Mouse (Mus musculus): ENCODE results near the gene Rnaseh2a.

The Rnaseh2a gene

DNA sequence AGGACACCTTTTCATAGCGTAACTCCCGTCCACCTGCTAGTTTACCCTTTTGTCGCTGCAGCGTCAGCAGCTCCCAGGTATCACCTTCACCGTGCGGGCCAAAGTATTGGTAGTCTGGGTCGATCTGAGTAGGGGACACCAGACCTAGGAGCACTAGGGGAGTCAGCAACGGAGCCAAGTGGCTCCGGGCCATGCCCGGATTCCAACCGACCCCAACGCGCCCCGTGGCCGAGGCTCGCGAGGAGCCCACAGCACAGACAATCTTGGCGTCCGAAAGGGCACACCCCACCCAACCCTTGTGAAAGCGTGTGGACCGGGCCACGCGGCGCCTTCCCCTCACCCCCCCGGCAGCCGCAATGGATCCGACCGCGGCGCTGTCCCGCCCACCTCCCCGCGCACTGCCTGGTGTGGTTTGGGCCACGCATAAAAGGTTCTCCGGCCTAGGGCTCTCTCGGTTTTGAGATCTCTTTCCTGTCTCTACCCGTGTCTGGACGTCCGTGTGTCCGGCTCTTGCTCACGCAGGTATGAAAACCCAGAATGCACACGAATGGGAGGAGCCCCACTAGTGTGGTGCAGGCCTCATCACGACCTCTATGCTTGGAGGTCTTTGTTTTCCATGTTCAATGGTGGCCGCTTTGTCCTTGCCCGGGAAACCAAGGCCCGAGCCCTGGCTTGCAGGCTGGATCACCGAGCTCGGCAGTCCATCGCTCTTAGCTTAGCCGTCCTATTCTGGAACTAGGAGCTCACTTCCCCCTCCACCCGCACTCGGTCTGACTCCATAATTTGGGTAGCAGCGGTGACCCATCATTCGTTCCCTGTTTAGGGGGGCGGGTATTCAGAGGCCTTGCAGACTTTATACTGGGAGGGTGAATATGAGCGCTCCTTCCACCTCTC is at the start of gene Rnaseh2a, which contains the start of the genes Gm49661 and Prdx2:
Rnaseh2a (minus strand) TSS at position 527 of the 894 bp plus-strand sequence.
Gm49661 (minus strand) TSS at position 193 of the 894 bp plus-strand sequence.
Prdx2 (plus strand) TSS at position 347 of the 894 bp plus-strand sequence.
- peak; percentile 57 to 63 for DNase-seq

DNA sequence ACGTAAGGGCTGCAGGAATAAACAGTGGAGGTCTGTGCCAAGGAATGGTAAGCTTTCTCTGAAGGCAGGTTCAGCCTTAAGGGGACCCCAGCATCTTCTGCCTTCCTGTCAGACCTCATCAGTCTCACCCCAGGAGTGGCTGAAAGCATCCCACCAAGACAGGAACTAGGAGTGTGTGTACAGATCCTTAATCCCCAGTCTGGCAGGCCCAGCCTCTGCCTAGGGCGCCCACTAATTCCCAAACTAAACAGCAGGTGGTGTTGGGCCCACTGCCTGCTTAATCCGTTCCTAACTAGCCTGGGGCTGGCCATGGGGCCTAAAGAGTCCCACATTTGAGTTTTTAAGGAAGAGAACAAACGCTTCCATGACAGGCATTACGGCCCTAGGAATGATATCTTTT is 47.6 kb upstream of the Rnaseh2a start:
- DNase-seq = no peak

- no peak for DNase-seq
Measured at GRCm38 (mm10) chr8:85016724-85017123, 47.2 kb upstream of the Rnaseh2a start.

- no peak for DNase-seq
Measured at GRCm38 (mm10) chr8:85014431-85014830, 44.9 kb upstream of the Rnaseh2a start, which contains the start of gene Best2. Best2 (minus strand) TSS chr8:85014531.

- peak; percentile 76 to 78 for DNase-seq
Measured at GRCm38 (mm10) chr8:85013230-85013840, 43.8 kb upstream of the Rnaseh2a start.

GRCm38 (mm10) chr8:85011242-85011641 is 41.7 kb upstream of the Rnaseh2a start:
- no peak for DNase-seq

GRCm38 (mm10) chr8:85007686-85008085 is 38.1 kb upstream of the Rnaseh2a start:
- peak; percentile 69 to 70 for DNase-seq

DNA sequence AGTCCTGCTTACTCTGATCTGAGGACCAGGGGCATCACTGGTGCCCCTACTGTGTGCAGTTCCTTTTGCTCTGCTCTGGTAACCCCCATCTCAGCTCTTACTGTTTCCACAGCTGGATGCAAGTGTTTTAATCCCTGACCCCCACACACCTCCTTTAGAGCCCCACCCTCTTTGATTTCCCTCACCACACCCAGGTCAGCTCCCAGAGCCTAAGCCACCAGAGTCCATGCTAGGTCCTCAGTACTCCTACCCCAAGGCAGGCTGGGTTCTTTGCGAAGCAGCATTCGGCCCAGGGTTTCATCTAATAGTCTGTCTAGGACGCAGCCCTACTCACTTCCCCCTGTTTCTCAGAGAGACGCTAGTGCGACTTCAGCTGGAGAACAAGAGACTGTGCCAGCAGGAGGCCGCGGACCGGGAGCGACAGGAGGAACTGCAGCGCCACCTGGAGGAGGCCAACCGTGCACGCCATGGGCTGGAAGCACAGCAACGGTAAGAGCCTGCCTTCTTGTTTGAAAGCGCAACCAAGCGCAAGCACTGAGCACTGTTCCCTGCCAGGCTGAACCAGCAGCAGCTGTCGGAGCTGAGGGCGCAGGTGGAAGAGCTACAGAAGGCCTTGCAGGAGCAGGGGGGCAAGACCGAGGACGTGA is 28.2 kb upstream of the Rnaseh2a start:
- DNase-seq = peak; percentile 94 to 96

- no peak for DNase-seq
Measured at GRCm38 (mm10) chr8:84996978-84997377, 27.4 kb upstream of the Rnaseh2a start.

GRCm38 (mm10) chr8:84995680-84996079 is 26.1 kb upstream of the Rnaseh2a start:
- no peak for DNase-seq

DNA sequence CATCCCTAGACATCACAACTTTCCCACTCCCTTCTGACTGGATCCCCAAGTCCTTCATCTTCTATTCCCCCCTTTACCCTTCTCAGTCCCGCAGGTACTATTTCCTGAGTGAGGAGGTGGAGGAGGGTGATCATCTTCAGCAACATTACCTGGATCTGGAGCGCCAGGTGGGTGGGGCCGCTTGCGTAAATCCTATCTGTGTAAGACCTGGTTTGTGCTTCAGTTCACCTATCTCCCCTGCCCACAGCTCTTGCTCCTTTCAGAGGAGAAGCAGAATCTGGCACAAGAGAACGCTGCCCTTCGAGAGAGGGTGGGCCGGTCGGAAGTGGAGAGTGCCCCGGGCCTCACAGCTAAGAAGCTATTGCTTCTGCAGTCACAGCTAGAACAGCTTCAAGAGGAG is 24.8 kb upstream of the Rnaseh2a start:
- DNase-seq = no peak

DNA sequence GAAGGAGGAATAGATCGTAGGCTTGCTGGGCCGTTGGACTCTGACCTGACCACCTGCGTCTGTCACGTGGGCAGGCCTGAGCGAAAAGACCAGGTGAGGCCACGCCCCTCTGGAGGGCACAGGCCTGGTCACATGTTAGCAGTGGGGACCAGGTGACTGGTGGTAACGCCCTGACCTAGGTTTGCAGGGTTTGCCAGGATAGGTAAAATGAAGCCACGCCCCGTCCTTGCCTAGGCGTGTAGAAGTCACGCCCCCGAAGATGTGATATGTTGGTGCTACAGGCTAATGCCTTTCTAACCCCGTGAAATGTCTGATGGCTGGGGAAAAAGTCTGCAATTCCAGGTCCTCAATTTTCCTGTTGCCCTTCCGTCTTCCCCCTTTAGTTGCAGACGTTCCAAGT is 21.3 kb upstream of the Rnaseh2a start:
- DNase-seq = peak; percentile 65 to 68

DNA sequence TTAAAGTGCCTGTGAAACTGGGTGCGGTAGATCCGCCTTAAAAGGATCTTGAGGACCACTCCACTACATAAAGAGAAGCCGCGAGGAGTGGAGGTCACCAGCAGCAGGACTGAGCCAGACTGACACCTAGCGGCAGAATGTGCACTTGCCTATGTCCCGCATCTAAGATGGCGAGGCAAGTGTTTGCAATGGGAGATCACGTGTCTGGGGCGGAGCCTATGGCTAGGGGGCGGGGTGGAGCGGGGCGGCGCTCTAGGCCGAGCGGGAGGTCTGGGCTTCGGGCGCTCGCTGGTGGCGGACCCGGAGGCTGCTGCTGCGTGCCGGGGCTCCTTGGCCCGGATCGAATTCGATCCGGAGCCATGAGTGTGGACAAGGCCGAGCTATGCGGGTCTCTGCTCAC is 20.8 kb upstream of the Rnaseh2a start, which contains the start of gene Hook2:
Hook2 (plus strand) TSS at position 255 of the 400 bp plus-strand sequence.
- peak; percentile 98 to 99 for DNase-seq

DNA sequence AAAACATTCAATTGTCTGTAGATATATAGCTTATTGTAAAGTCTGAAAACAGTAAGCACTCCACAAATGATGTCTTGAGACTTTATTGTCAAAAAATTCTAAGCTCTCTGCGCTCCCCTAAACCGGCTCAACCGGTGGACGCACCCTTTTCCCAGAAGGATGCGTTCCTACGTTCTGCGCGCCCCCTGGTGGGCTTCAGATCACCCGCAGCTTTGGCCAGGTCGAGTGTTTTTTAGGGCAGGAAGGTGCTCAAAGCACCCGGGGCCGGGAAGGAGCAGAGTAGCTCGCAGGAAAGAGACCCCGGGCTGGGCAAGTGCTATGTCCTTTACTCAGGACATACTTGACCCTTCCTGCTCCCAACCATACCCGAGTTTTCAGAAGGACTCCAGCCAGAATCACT is 20.2 kb upstream of the Rnaseh2a start:
- peak; percentile 92 for DNase-seq

DNA sequence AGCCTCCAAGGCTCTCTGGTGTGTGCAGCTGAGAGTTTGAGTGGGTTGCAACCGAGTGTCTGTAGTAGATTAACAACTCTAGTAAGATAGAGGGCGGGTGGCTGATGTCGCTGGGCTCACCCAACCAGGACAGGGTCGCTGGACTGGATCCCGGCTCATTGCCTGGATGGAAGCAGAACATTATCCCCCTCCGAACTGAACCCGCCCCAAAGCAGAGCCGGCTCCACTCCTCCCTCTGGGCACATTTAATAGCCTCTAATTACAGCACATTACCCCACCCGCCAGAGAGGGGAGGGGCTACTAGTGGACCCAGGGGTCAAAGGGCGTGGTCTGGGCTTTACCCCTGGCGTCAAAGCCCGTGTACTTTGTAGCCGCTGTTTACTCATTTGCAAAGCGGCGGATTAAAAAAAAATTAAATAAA is 19.8 kb upstream of the Rnaseh2a start:
- DNase-seq = peak; percentile 39 to 44

GRCm38 (mm10) chr8:84987903-84988302 is 18.3 kb upstream of the Rnaseh2a start:
- DNase-seq = no peak

- no peak for DNase-seq
Measured at GRCm38 (mm10) chr8:84987388-84987787, 17.8 kb upstream of the Rnaseh2a start.

DNA sequence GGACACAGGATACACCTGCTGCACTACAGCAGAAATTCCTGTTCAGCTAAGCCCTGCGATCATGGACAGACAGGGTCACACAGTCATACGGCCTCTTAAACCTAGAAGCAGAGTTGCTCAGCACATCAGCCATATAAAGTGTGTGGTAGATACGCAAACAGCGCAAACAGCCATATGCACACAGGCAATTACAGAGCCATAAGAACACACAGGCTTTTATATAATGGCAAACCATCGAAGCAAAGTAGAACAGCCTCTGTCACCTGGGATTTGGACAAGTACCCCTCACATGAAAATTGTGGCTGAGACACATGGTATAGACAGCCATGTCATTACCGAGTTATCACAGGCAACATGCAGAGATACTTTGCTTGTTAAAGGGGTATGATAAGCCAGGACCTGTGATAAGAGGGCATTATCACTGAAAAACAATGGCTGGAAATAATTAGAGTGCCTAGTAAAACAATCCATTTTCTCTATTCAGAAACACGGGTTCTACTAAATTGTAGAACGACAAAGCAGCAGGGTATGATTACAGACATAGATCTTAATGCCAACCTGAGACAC is 16.9 kb upstream of the Rnaseh2a start:
- no peak for DNase-seq

DNA sequence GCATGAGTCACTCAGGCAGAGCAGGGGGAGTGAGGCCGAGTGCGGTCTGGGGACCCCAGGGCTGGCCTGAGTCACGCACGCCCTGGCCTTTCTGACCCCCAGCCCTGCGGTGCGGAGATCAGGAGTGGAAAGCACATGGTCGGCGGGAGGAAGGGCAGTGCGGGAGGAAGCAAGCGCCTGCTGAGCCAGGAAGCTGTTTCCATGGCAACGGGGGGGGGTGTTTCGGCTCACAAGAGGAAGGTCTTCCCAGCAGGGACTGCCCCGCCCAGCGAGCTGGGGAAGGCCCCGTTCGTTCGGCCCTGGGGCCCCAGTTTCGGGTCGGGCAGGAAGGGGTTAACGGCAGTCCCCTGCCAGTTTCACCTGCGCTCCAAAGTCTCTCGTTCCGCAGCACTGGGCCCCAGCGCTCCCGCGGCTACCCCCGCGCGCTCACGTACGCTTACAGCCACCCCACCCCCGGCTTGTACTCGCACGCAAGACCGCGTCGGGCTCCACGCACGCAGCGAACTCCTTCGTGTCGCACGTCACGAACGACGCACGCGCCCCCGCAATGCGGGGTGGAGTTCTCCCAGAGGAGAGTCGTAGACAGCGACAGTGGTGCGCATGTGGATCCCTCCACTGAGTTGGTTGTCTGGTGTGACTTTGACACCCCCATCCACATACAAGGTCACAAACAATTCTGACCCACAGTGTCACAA is 16.3 kb upstream of the Rnaseh2a start:
- DNase-seq = peak; percentile 97 to 98

DNA sequence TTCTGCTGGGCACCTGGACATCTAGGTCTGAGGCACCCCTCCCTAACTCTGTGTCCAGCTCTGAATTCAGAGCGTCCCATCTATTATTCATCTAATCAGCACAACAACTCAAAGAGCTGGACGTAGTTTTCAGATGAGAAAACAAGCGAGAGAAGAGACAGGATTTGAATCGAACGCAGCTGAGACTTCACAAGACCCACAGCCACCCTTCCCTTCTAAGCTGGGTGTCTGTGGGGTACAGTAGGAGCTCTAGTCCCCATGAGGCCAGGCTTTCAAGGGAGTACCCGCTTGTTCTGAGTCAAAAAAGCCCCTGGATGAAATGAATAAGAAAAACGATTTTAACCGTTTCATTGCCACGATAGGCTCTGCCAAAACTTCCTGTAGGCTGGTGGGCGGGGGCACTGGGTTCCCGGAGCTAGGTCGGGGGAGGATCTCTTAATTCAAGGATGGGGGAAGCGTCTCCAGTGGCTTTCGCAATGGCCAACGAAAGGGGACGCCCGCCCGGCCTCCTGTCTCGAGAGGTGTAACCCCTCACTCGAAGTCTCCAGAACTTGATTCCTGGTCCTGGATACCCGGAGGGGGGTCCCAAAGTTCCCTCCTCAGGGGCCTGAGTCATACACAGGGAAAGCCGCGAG is 15.6 kb upstream of the Rnaseh2a start:
- DNase-seq = no peak

- DNase-seq = peak; percentile 46 to 53
Measured at GRCm38 (mm10) chr8:84984294-84985048, 14.9 kb upstream of the Rnaseh2a start.
